Mouse (Mus musculus): ENCODE results near the gene Vps45.

GRCm38 (mm10) chr3:96039857-96040662, 18.2 kb downstream of the Vps45 start:
- no peak for TF ChIP-seq CTCF (IDR thresholded peaks at IDR 0.05; ENCODE audit: low read depth, low read length)
- no peak for TF ChIP-seq POLR2A (IDR thresholded peaks at IDR 0.05; ENCODE audit: extremely low read depth, insufficient read depth, low read length)
